Mouse (Mus musculus): ENCODE measurements at regions not wholly inside any gene's neighbourhood (a gene's known extent, or its start where the extent isn't known, plus 50 kb on each side); places are given as distances from the start of the nearest gene placed in this dataset.

DNA sequence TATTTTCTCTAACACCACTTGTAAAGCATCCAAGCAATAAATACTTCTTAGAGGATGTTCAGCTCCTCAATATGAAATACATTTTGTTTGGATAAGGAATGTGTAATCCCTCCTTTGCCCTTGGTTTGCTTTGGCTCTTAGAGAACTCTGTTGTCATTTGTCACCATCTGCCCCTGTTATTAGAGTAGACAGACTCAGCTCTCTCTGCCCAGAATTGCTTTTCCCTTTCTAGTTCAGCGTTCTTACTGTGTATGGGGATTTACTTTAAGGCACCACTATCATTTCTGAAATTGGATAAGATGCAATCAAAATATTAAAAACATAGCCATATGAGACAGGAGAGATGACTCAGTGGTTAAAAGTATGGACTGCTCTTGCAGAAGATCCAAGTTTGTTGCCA, 101.5 kb upstream of the Ednra start:
- H3K27me3 ChIP-seq (replicated peaks; ENCODE audit: insufficient read depth, low read length): no peaks in the 10 kb centered on the region
- TF ChIP-seq CTCF (IDR thresholded peaks at IDR 0.05): no peak
- TF ChIP-seq EP300 (IDR thresholded peaks at IDR 0.05): no peak
- no peak overlapping the region for H3K9ac ChIP-seq (replicated peaks; ENCODE audit: low read depth)
- no peak for ATAC-seq
- no peak overlapping the region for H3K4me3 ChIP-seq (ENCODE audit: low read depth, low read length)
- WGBS: 46% methylated on average over 1 of the region's 1 CpGs
- H3K36me3 ChIP-seq (ENCODE audit: insufficient read depth, low read length): no peaks in the 10 kb centered on the region
- H3K4me1 ChIP-seq (ENCODE audit: insufficient read depth, low read depth, low read length): peaks cover 4% of the 10 kb centered on the region; the same call in 1 of the 2 replicates
- no peak overlapping the region for H3K4me2 ChIP-seq (replicated peaks; ENCODE audit: low read depth, low read length)
- no peak for DNase-seq (ENCODE audit: low spot score)
- H3K27ac ChIP-seq (ENCODE audit: low read length): no peak overlapping the region; the same call in 1 of the 2 replicates
- no peaks in the 10 kb centered on the region for H3K9me3 ChIP-seq (ENCODE audit: low read length)

DNA sequence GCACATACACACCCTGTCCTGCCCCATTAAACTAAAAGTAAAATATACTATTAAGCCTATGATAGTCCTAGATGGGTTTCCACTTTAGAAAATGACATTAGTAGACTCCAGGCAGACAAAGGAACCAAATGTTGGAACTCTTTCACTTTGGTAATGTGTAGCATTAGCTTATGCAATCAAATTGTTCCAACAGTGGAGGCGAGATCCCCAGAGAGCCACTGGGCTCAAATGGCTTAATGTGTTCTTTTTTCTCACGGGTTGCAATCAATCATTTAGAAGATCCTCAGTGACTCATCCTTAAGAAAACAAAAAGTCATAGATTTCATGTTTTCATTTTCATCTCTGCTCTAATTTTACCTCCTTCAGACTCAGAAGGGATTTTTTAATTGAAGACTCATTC, 102.0 kb upstream of the Ednra start:
- ATAC-seq: no peak
- Histone ChIP-seq H3K36me3 (ENCODE audit: insufficient read depth, low read length) (no peaks in the 10 kb centered on the region), H3K27me3 (replicated peaks; ENCODE audit: insufficient read depth, low read length) (no peaks in the 10 kb centered on the region), H3K4me3 (ENCODE audit: low read depth, low read length) (no peak overlapping the region), H3K27ac (ENCODE audit: low read length) (no peak overlapping the region), H3K9me3 (ENCODE audit: low read length) (no peaks in the 10 kb centered on the region), H3K4me2 (replicated peaks; ENCODE audit: low read depth, low read length) (no peak overlapping the region), H3K9ac (replicated peaks; ENCODE audit: low read depth) (no peak overlapping the region), H3K4me1 (ENCODE audit: insufficient read depth, low read depth, low read length) (peaks cover 4% of the 10 kb centered on the region; the same call in 1 of the 2 replicates)
- DNase-seq (ENCODE audit: low spot score): peak; percentile 66
- TF ChIP-seq CTCF (IDR thresholded peaks at IDR 0.05) (no peak), EP300 (IDR thresholded peaks at IDR 0.05) (no peak)
- 49% methylated on average over 2 of the region's 2 CpGs for WGBS

DNA sequence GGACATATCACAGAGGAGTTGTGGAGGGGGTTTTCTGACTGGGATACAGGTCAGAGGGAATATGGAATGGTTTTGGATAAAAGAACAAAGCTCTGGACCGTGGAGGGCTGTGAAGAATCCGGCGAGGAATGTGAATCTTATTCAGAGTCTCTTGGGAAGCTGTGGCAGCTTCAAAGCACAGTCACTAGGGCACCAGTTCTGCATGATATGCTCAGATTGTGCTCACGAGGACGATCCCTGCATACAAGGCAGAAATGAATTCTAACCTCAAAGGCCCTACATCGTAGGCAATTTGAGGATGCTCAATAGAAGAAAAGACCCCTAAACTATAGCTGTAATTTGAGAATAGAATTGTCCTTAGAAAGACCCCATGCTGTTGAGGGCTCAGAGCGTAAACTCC, 103.8 kb upstream of the Ednra start:
- no peak overlapping the region for H3K4me3 ChIP-seq (ENCODE audit: low read depth, low read length)
- no peaks in the 10 kb centered on the region for H3K36me3 ChIP-seq (ENCODE audit: insufficient read depth, low read length)
- DNase-seq (ENCODE audit: low spot score) (no peak), ATAC-seq (no peak)
- H3K27ac ChIP-seq (ENCODE audit: low read length): no peak overlapping the region
- no peaks in the 10 kb centered on the region for H3K9me3 ChIP-seq (ENCODE audit: low read length)
- TF ChIP-seq EP300 (IDR thresholded peaks at IDR 0.05) (no peak), CTCF (IDR thresholded peaks at IDR 0.05) (no peak)
- 65% methylated on average over 7 of the region's 7 CpGs for WGBS
- no peak overlapping the region for H3K4me2 ChIP-seq (replicated peaks; ENCODE audit: low read depth, low read length)
- no peak overlapping the region for H3K9ac ChIP-seq (replicated peaks; ENCODE audit: low read depth)
- H3K27me3 ChIP-seq (replicated peaks; ENCODE audit: insufficient read depth, low read length): no peaks in the 10 kb centered on the region
- H3K4me1 ChIP-seq (ENCODE audit: insufficient read depth, low read depth, low read length): peaks cover 4% of the 10 kb centered on the region; the same call in 1 of the 2 replicates

DNA sequence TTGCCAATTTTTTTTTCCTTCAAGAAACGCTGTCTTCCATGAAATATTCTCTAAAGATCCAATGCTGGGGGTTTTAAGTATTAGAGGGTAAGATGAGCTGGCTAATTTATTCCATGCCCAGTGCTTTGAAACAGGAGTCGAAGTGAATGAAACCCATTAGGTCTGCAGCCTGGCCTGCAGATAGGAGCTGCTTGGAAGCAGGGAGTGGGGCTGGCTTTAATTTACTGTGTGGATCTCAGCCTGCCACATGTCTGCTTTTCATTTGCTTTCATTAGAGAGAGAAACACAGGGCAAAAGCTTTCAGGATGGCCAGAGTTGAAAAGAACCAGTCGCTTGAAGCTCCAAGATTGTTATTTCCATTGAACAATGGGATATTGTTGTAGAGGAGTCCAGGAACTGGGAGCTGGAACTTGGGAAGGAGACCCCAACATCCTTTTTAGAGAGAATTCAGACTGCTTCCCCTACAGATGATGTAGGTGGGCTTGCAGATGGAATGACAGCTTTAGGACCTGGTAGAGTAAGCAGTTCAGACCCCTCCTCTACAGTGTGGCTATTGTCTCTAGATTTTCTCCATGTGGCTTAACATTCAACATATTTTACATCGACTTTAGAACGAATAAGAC, 105.0 kb upstream of the Ednra start:
- no peaks in the 10 kb centered on the region for H3K27me3 ChIP-seq (replicated peaks; ENCODE audit: insufficient read depth, low read length)
- no peak overlapping the region for H3K4me2 ChIP-seq (replicated peaks; ENCODE audit: low read depth, low read length)
- H3K4me3 ChIP-seq (ENCODE audit: low read depth, low read length): no peak overlapping the region
- 74% methylated on average over 5 of the region's 5 CpGs for WGBS
- DNase-seq (ENCODE audit: low spot score): no peak
- no peak overlapping the region for H3K27ac ChIP-seq (ENCODE audit: low read length)
- TF ChIP-seq EP300 (IDR thresholded peaks at IDR 0.05): no peak
- no peak for TF ChIP-seq CTCF (IDR thresholded peaks at IDR 0.05)
- no peak for ATAC-seq
- peaks cover 4% of the 10 kb centered on the region; the same call in 1 of the 2 replicates for H3K4me1 ChIP-seq (ENCODE audit: insufficient read depth, low read depth, low read length)
- no peaks in the 10 kb centered on the region for H3K36me3 ChIP-seq (ENCODE audit: insufficient read depth, low read length)
- H3K9ac ChIP-seq (replicated peaks; ENCODE audit: low read depth): no peak overlapping the region
- no peaks in the 10 kb centered on the region for H3K9me3 ChIP-seq (ENCODE audit: low read length)

DNA sequence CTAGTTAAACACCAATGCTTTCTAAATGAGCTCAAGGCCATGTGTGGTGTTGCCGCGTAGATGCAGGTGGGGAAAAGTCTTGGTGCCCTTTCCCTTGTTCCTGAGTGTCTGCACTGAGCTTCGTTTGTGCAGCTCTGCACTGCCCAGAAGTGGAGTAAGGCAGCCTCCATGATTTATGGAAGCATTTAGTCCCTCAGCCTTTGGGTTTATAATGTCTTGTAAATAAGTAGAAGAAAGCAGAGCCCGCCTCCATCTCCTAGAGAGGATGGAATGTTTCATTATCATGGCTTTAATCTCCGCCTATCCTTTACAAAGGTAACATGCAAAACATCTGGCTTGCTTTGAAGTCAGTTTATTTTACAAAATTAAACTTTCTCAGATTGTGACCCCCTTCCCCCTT, 105.5 kb upstream of the Ednra start:
- Histone ChIP-seq H3K4me1 (ENCODE audit: insufficient read depth, low read depth, low read length) (peaks cover 4% of the 10 kb centered on the region; the same call in 1 of the 2 replicates), H3K9me3 (ENCODE audit: low read length) (no peaks in the 10 kb centered on the region), H3K36me3 (ENCODE audit: insufficient read depth, low read length) (no peaks in the 10 kb centered on the region), H3K9ac (replicated peaks; ENCODE audit: low read depth) (no peak overlapping the region), H3K27me3 (replicated peaks; ENCODE audit: insufficient read depth, low read length) (no peaks in the 10 kb centered on the region), H3K4me2 (replicated peaks; ENCODE audit: low read depth, low read length) (no peak overlapping the region), H3K27ac (ENCODE audit: low read length) (no peak overlapping the region), H3K4me3 (ENCODE audit: low read depth, low read length) (no peak overlapping the region)
- WGBS: 75% methylated on average over 5 of the region's 5 CpGs
- DNase-seq (ENCODE audit: low spot score): no peak
- no peak for TF ChIP-seq EP300 (IDR thresholded peaks at IDR 0.05)
- no peak for ATAC-seq

DNA sequence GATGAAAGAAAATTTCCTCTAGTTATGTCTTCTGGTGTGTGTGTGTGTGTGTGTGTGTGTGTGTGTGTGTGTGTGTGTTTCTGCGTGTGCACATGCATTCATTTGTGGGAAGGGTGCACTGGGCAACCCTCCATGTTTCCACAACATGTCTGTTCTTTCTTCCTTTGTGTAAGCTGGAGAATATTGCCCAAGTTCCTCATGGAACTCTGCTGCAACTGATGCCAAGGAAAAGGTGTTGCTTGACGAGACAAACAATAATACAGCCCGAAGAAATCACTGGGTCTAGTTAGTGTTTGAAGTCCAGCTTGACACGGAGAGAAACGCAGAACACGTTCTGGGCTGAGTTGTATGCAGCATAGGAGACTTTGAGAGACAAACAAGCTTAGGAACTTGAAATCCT, 110.0 kb upstream of the Ednra start:
- Histone ChIP-seq H3K9me3 (ENCODE audit: low read length) (no peaks in the 10 kb centered on the region), H3K36me3 (ENCODE audit: insufficient read depth, low read length) (no peaks in the 10 kb centered on the region), H3K27ac (ENCODE audit: low read length) (peak overlapping the region; percentile 74), H3K4me3 (ENCODE audit: low read depth, low read length) (no peak overlapping the region), H3K9ac (replicated peaks; ENCODE audit: low read depth) (no peak overlapping the region), H3K27me3 (replicated peaks; ENCODE audit: insufficient read depth, low read length) (no peaks in the 10 kb centered on the region), H3K4me2 (replicated peaks; ENCODE audit: low read depth, low read length) (no peak overlapping the region), H3K4me1 (ENCODE audit: insufficient read depth, low read depth, low read length) (no peaks in the 10 kb centered on the region; the same call in 1 of the 2 replicates)
- DNase-seq (ENCODE audit: low spot score) (peak; percentile 82), ATAC-seq (peak; percentile 67)
- TF ChIP-seq EP300 (IDR thresholded peaks at IDR 0.05): peak; percentile 63
- no peak for TF ChIP-seq CTCF (IDR thresholded peaks at IDR 0.05)
- WGBS: 37% methylated on average over 6 of the region's 6 CpGs

Data from lung, postnatal 0 days (tissue).